Mouse (Mus musculus): ENCODE data around the gene Ntf3.

- TF ChIP-seq CTCF (IDR thresholded peaks at IDR 0.05; ENCODE audit: borderline replicate concordance, extremely low read depth, insufficient read depth, insufficient read length), result no peak
- no peak for TF ChIP-seq POLR2A (IDR thresholded peaks at IDR 0.05; ENCODE audit: borderline replicate concordance, extremely low read depth, insufficient read depth, insufficient read length, poor library complexity, severe bottlenecking)
Measured at GRCm38 (mm10) chr6:126088489-126089265, 78.0 kb downstream of the Ntf3 start.

Measured in brain, embryonic 14.5 days (tissue).